Mouse (Mus musculus) neural tube, postnatal 0 days (tissue): ENCODE data around the gene 2810459M11Rik. TPM values are rescaled to one million over a fixed set of nuclear protein-coding genes. Genes with fewer than 3 reads are reported as not detected.

Experiments used
- polyA plus RNA-seq: library from polyadenylated mRNA; unstranded; fragments of >200 nt; fragmentation: Nextera tagmentation; extraction: Ambion mirVana; gene quantifications from 2 replicates; pipeline ENCODE4 v1.2.1, GENCODE M21; 2015

The 2810459M11Rik gene
- 10.6 and 12.2 TPM in 2 replicates for polyA plus RNA-seq

GRCm38 (mm10) chr1:86045848-86046805 lies at the start of gene 2810459M11Rik:
Gene 2810459M11Rik (plus strand): TSS chr1:86045863.

GRCm38 (mm10) chr1:86016516-86016915 lies 29.1 kb upstream of the 2810459M11Rik start, which contains the start of gene Spata3:
Gene Spata3 (plus strand): TSS chr1:86016816.

GRCm38 (mm10) chr1:86064271-86064991 lies 18.8 kb downstream of the 2810459M11Rik start, which contains the start of gene Psmd1:
Gene Psmd1 (plus strand): TSS chr1:86064387.

Other genes starting within 250 kb of the 2810459M11Rik start
- 251 and 261 TPM in 2 replicates for gene Itm2c, start 151.6 kb upstream of the 2810459M11Rik start, polyA plus RNA-seq
- 11.5 and 14.3 TPM in 2 replicates for gene 4933407L21Rik, start 117.4 kb upstream of the 2810459M11Rik start, polyA plus RNA-seq
- 0.08 and 0.15 TPM in 2 replicates for gene Gpr55, start 84.9 kb upstream of the 2810459M11Rik start, polyA plus RNA-seq
- gene Spata3, start 29.0 kb upstream of the 2810459M11Rik start, polyA plus RNA-seq = 1.5 and 1.7 TPM in 2 replicates
- gene Psmd1, start 18.5 kb downstream of the 2810459M11Rik start, polyA plus RNA-seq = 158 and 161 TPM in 2 replicates
- 0.21 and 0.32 TPM in 2 replicates for gene Htr2b, start 66.1 kb downstream of the 2810459M11Rik start, polyA plus RNA-seq
- gene Gm21972, start 87.8 kb downstream of the 2810459M11Rik start, polyA plus RNA-seq = 0.31 and 0.71 TPM in 2 replicates
- 31.6 and 33.0 TPM in 2 replicates for gene Armc9, start 108.9 kb downstream of the 2810459M11Rik start, polyA plus RNA-seq